Mouse (Mus musculus): Measurements from ENCODE around the gene Tdpoz1. TPM values are rescaled to one million over a fixed set of nuclear protein-coding genes. Genes with fewer than 3 reads are reported as not detected.
"Not testable (repeated sequence)": the region's sequence is repeated elsewhere in the genome, so short reads cannot be mapped to it uniquely, and the experiment has no call there.

The Tdpoz1 gene
- total RNA-seq (2021), result not detected

DNA sequence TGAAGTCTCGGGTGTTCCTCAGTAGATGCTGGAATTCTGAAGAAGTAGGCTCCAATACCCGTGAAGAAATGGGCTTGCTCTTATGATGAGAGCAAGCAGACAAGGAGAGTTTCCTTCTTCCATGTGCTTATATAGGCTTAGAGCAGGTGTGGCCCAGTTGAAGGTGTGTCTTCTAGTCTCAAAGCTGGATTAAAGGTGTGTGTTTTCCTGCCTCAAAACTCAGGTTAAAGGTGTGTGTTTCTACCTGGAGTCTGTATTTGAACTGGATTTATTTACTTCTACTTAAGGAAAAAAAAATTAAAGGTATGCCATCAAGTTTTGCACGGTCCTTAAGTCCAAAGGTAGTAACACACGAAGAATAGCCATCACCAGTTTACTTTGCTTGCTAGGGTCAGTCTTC, at the start of gene Tdpoz1:
Gene Tdpoz1 (minus strand): TSS at position 101 of the 400 bp plus-strand sequence.
- intact Hi-C loops (cut with DNase I); DNase-seq (ENCODE audit: low spot score in 2 of 2): not testable (repeated sequence)

DNA sequence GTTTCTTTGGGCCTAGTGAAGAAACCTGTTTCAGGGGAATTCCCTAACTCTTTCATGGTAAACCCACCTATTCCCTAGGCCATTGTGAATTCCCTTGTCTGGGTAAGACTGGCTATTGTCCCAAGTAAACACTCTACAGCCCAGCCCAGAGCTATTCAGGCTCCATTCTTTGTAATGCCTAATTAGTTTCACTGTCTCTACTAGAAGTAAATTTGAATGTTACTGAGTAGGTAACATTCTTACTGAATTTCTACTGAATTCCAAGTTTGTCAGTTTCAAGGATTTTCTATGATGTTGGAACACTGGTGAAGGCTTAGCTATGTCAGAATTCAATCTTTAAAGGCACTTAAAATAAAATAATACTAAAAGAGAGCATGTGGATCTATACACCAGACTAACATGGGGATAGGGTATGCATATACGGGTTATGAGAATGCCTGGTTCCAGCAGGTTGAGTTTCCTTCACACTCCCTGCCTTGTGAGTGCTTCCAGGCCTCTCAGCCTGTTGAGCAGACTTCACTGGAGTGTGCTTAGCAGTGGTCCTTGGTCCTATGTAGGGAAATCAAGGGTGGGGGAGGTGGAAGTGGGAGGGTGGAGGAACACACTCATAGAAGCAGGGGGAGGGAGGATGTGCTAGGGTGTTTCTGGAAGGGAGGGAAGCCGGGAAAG, 33.0 kb upstream of the Tdpoz1 start:
- DNase-seq (ENCODE audit: low spot score in 2 of 2); intact Hi-C loops (cut with DNase I): not testable (repeated sequence)

DNA sequence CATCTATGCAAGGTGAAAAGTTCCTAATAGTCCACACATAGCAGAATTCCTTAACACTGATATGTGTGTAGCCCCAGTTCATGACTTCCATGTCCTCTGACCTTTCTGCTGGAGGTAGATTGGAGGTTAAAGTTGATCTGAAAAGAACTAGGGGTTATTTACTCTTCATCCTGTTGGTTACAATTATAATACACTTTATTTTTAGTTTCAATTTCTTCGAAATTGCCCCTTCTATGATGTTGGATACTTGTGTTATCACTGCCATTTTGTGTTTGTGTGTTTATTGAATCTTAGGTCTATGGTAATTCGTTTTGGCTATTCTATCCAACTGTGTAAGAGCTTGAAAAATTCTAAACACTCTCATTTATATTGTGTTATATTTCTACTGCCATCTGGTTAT, 16.9 kb upstream of the Tdpoz1 start, which contains the start of gene Gm37596:
Gene Gm37596 (minus strand): TSS at position 101 of the 400 bp plus-strand sequence.
- intact Hi-C loops (cut with DNase I); DNase-seq (ENCODE audit: low spot score in 2 of 2): not testable (repeated sequence)

DNA sequence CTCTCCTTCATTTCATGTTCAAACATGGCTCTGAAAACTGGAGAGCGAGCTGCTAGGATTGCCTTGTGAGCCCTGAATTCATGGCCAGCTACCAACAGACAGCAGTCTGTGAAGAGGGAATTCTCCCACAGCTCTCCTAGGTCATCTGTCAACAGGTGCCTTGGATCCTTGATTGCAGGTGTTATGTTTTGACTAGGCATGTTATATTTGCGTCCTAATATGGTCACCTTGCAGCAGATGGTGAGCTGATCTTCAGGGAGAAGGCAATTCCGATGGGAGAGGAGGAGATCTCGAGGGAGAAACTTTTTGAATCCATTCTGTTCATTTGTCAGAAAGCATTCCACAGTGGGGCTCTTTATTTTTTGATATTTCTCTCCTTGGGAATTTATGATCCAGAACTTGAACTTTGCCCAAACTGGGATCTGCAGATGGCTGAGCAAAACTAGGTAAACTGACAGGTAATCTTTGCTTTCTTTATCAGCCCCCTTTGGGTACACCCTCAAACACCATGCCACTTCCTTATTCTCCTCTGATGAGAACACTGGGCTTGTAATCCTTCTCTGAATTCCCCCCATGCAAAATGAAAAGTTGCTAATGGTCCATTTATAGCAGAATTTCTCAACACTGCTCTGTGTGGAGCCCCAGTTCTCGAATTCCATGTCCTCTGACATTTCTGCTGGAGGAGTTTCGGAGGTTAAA, 5.2 kb downstream of the Tdpoz1 start:
- DNase-seq (ENCODE audit: low spot score in 2 of 2); intact Hi-C loops (cut with DNase I): not testable (repeated sequence)

DNA sequence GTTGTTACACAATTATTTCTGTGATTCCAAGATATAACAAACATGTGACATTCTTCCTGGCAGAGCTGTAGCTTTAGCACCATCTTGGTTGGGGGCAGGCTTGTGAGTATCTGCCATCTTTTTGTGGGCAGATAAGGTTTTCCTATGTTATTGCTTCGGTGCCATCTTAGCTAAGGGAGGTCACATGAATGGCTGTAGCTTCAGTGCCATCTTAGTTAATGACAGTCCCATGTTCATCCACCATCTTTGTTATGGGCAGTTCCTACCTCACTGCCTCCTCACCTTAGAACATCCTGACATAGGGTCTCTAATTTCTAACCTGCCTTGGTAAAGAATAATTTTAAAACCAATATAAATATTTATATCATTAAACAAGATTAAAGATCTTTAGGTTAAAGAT, 21.9 kb downstream of the Tdpoz1 start:
- intact Hi-C loops (cut with DNase I), result no loop called here
- DNase-seq (ENCODE audit: low spot score in 2 of 2), result no peak

DNA sequence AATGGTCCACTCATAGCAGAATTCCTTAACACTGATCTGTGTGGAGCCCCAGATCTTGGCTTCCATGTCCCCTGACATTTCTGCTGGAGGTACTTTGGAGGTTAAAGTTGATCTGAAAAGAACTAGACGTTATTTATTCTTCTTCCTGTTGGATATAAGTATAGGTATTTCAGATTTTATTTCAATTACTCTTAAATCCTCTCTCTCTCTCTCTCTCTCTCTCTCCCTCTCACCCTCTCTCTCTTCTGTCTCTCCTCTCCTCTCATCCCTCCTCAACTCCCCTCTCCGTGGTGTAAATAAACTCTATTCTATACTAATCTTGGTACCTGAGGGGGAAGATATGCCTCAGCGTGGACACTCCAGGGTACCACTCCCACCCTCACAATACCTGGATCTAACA, 23.5 kb downstream of the Tdpoz1 start, which contains the start of gene Tdpoz2:
Gene Tdpoz2 (minus strand): TSS at position 101 of the 400 bp plus-strand sequence.
- intact Hi-C loops (cut with DNase I), result no loop called here
- DNase-seq (ENCODE audit: low spot score in 2 of 2), result no peak

DNA sequence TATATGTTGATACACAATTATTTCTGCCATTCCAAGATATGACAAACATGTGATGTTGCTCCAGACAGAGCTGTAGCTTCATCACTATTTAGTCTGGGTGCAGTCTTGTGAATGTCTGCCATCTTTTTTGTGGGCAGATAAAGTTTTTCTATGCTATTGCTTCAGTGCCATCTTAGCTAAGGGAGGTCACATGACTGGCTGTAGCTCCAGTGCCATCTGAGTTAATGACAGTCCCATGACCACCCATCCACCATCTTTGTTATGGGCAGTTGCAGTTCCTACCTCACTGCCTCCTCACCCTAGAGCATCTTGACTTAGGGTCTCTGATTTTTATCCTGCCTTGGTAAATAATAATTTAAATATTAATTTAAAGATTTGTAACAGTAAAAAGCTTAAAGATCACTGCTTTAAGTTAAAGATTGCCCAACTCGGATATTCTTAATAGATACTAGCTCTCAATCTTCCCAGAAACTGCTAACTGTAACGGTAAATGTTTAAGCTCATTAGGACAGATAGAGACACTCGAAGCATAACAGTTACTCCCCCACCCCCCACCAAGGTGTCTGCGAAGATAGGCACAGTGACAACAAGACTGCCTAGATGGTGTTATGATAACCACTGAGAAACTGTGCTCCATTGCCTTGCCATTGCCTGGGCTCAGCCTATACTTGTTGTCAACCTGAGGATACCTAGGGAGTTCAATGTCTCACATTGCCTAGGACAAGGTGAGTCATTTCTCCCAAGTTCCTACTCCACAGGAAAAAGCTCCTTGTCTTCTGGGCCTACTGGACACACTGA, 45.0 kb downstream of the Tdpoz1 start:
- DNase-seq (ENCODE audit: low spot score in 2 of 2); intact Hi-C loops (cut with DNase I): not testable (repeated sequence)

Other genes starting within 250 kb of the Tdpoz1 start
- 1 to 10 TPM; 2.0 to 2.3 TPM for gene Tchh, start 234.0 kb downstream of the Tdpoz1 start, total RNA-seq (2021)
- gene Tchhl1, start 207.6 kb downstream of the Tdpoz1 start, total RNA-seq (2021), result not detected
- 1 to 10 TPM; 7.0 to 9.9 TPM for gene S100a11, start 155.8 kb downstream of the Tdpoz1 start, total RNA-seq (2021)
- 10 to 100 TPM; 32.5 to 40.0 TPM for gene S100a10, start 121.2 kb downstream of the Tdpoz1 start, total RNA-seq (2021)
- not detected for gene Tdpoz2, start 23.6 kb downstream of the Tdpoz1 start, total RNA-seq (2021)
- not detected for gene Gm37596, start 16.8 kb upstream of the Tdpoz1 start, total RNA-seq (2021)
- not detected for gene Gm5773, start 96.7 kb upstream of the Tdpoz1 start, total RNA-seq (2021)
- gene Tdpoz4, start 120.1 kb upstream of the Tdpoz1 start, total RNA-seq (2021), result not detected
- not detected for gene Tdpoz3, start 149.7 kb upstream of the Tdpoz1 start, total RNA-seq (2021)